Mouse (Mus musculus) MEL (cell line): Measurements from ENCODE around the gene Gm3952.

Experiments used
- CTCF ChIP-seq, 3 experiments: IDR thresholded peaks in 2 of 3; conservative IDR thresholded peaks in 1 of 3; 2 replicates each; pipeline ENCODE4 v1.5.1; 2011 to 2012; ENCODE audit warnings: low read length in 3 of 3, low read depth in 2 of 3, mild to moderate bottlenecking in 2 of 3, improper control_type of control experiment in 1 of 3, inconsistent platforms in 1 of 3, mixed read lengths in 1 of 3, moderate library complexity in 1 of 3; ENCODE audit not compliant: control insufficient read depth in 1 of 3, insufficient read depth in 1 of 3, poor library complexity in 1 of 3, severe bottlenecking in 1 of 3
- ELF1 ChIP-seq: IDR thresholded peaks from 2 replicates; pipeline ENCODE4 v1.6.1; 2014; ENCODE audit warnings: low read depth, mild to moderate bottlenecking, inconsistent platforms, low read length, improper control_type of control experiment, moderate library complexity
- GATA1 ChIP-seq: IDR thresholded peaks from 2 replicates; pipeline ENCODE4 v1.6.1; 2011; ENCODE audit warnings: low read depth, low read length, improper control_type of control experiment
- POLR2A ChIP-seq, 2 experiments: IDR thresholded peaks; 2 replicates each; pipeline ENCODE4 v1.6.1; 2011 to 2012; ENCODE audit warnings: low read length in 2 of 2, mild to moderate bottlenecking in 2 of 2, control low read depth in 1 of 2, improper control_type of control experiment in 1 of 2, low read depth in 1 of 2, moderate library complexity in 1 of 2; ENCODE audit not compliant: control insufficient read depth in 1 of 2, insufficient read depth in 1 of 2, poor library complexity in 1 of 2
- ZNF384 ChIP-seq: IDR thresholded peaks from 2 replicates; pipeline ENCODE4 v1.6.1; 2012; ENCODE audit warnings: low read depth, mild to moderate bottlenecking, inconsistent platforms, low read length, improper control_type of control experiment

DNA sequence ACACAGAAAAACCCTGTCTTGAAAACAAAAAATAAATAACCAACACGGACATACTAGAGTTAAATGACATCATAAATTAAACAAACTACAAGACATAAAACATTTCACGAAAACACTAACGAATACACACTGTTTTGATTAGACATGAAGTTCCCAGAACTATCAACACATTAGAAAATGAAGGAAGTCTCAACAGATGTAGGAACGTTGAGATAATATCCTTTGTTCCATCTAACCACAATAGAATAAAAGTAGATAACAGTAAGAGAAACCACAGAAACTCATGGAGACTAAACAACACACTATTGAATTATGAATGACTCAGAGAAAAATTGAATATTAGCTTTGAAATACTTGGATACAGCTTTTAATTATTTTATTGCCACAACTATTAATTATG is 14.0 kb upstream of the Gm3952 start:
- TF ChIP-seq POLR2A (IDR thresholded peaks at IDR 0.05; ENCODE audit: control insufficient read depth in 1 of 2, insufficient read depth in 1 of 2, low read depth in 1 of 2, low read length in 2 of 2, poor library complexity in 1 of 2) (no peak), ZNF384 (no peak), CTCF (IDR thresholded peaks at IDR 0.05 in 2 of 3, conservative IDR thresholded peaks at IDR 0.05 in 1 of 3; ENCODE audit: control insufficient read depth in 1 of 3, insufficient read depth in 1 of 3, low read depth in 2 of 3, low read length in 3 of 3, poor library complexity in 1 of 3, severe bottlenecking in 1 of 3) (no peak), ELF1 (no peak), GATA1 (0 out of 2 replicates have a peak, but pooled peaks have one; percentile 32)
